Mouse (Mus musculus): Measurements from ENCODE around the gene Nup107. TPM values are rescaled to one million over a fixed set of nuclear protein-coding genes. Genes with fewer than 3 reads are reported as not detected.

Gene Nup107
- polyA plus RNA-seq, 1 experiment = 1.0 TPM

DNA sequence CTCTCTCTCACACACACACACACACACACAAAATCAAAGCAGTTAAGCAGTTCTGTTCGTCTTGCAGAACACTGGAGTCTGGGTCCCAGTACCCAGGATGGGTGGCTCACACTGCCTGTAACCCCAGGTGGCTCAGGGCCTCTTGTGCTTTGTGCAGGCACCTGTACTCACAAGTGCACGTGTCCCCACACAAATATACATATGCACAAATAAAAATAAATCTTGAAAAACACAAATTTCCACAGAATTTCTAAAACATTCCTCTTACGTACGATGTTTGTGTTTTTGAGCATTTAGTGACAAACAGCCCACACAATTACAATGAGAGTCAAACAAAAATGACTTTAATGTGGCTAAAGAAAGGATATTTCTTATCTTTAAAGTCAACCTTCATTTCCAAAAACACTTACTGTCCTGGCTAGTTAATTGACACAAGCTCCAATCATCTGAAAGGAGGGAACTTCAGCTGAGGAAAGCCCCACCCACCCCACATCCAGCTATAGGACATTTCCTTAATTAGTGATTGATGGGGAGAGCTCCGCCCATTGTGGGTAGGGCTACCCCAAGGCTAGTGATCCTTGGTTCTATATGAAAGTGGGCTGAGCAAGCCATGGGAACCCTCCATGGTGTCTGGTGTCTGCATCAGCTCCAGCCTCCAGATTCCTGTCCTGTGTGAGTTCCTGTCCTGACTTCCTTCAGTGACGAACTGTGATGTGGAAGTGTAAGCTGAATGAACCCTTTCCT, 16.9 kb downstream of the Nup107 start:
- Histone ChIP-seq H3K36me3 (ENCODE audit: control insufficient read depth) (peaks cover 95% of the 10 kb centered on the region), H3K4me1 (ENCODE audit: control insufficient read depth) (no peaks in the 10 kb centered on the region; the same call in 1 of the 2 replicates), H3K4me3 (replicated peaks) (no peak overlapping the region), H3K9me3 (ENCODE audit: control insufficient read depth, low read length) (no peaks in the 10 kb centered on the region), H3K27me3 (ENCODE audit: control insufficient read depth) (no peaks in the 10 kb centered on the region)
- TF ChIP-seq TAL1 (IDR thresholded peaks at IDR 0.05; ENCODE audit: low read length) = no peak
- no peak for TF ChIP-seq GATA1 (IDR thresholded peaks at IDR 0.05; ENCODE audit: low read length)

DNA sequence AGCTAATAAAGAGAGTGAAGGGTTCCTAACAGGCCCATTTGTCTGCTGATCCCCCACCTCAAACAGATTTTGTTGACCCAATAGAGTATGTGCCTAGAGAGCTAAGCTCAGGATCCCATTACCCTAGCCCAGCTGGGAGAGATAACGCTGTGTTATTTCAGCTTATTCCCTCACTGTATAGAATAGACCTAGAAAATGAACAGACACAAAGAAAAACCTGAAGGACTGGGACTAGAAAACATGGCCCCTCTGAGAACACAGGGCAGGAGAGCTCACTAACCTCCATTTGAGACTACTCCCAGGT, 17.7 kb downstream of the Nup107 start:
- TF ChIP-seq TAL1 (IDR thresholded peaks at IDR 0.05; ENCODE audit: low read length) (no peak), GATA1 (IDR thresholded peaks at IDR 0.05; ENCODE audit: low read length) (no peak)
- no peaks in the 10 kb centered on the region for H3K27me3 ChIP-seq (ENCODE audit: control insufficient read depth)
- H3K36me3 ChIP-seq (ENCODE audit: control insufficient read depth) = peaks cover 95% of the 10 kb centered on the region
- no peak overlapping the region for H3K4me3 ChIP-seq (replicated peaks)
- no peaks in the 10 kb centered on the region; the same call in 1 of the 2 replicates for H3K4me1 ChIP-seq (ENCODE audit: control insufficient read depth)
- H3K9me3 ChIP-seq (ENCODE audit: control insufficient read depth, low read length) = no peaks in the 10 kb centered on the region

DNA sequence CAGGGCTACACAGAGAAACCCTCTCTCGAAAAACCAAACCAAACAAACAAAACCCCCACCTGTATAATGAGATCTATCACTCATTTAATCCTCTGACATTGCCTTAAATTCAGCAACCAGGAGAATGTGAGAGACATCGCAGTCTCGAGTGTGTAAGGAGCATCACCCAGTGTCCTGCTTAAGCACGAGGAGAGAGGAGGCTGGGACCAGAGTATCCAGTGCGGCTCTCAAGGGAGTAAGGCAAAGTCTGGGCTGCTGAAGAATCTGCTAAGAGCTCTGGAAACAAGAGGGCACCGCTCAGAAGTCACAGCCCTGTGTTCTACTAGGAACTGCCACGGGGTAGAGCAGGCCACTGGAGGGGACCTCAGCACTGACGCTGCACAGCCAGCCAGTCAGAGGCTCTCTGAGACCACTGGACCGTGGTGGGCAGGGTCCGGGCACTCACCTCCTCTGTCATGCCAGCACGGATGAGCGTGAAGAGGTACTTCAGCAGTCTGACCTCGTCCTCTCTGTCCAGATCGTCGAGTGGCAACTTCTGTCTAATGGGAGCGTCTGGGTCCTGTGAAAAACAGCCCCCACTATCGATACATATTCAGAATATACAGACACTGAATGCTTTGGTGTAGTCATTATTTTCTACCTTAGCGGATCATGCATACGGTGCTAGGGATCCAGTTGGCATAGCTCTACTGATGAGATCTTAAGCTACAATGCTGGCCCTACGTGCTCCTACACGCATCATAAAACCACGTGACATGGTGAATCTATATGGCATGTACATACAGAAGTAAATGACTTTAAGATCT, 18.3 kb downstream of the Nup107 start:
- no peak overlapping the region for H3K4me3 ChIP-seq (replicated peaks)
- peaks cover 95% of the 10 kb centered on the region for H3K36me3 ChIP-seq (ENCODE audit: control insufficient read depth)
- no peaks in the 10 kb centered on the region for H3K27me3 ChIP-seq (ENCODE audit: control insufficient read depth)
- no peaks in the 10 kb centered on the region; the same call in 1 of the 2 replicates for H3K4me1 ChIP-seq (ENCODE audit: control insufficient read depth)
- TF ChIP-seq TAL1 (IDR thresholded peaks at IDR 0.05; ENCODE audit: low read length) (no peak), GATA1 (IDR thresholded peaks at IDR 0.05; ENCODE audit: low read length) (no peak)
- H3K9me3 ChIP-seq (ENCODE audit: control insufficient read depth, low read length) = no peaks in the 10 kb centered on the region

DNA sequence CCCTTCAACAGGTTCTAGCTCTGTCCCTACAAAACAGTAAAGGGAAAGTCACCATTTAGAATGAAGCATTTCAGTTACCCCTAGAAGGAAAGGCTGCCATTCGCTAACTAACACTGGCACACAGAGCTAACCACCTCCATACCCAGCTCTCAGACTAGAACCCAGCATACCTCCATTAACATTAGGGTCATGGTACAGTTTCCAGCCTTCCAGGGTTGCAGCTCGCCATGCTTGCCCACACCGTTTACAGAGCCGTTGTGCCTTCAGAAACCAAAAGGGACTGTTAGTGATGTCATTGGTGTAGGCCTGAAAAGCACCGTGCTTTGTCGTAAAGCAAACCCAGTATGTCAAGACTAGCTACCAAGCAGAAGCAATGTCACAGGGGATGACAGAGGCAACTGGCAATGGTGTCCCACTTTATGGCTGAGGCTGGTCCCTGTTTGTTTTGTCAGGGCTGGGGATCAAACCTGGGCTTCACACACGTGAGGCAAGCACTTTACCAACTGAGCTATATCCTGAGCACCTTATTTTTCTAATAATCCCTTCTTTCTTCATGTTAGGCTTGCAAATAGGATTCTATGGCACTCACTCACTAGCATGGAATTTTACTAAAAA, 19.3 kb downstream of the Nup107 start:
- TF ChIP-seq GATA1 (IDR thresholded peaks at IDR 0.05; ENCODE audit: low read length) (no peak), TAL1 (IDR thresholded peaks at IDR 0.05; ENCODE audit: low read length) (no peak)
- Histone ChIP-seq H3K9me3 (ENCODE audit: control insufficient read depth, low read length) (no peaks in the 10 kb centered on the region), H3K36me3 (ENCODE audit: control insufficient read depth) (peaks cover 93% of the 10 kb centered on the region), H3K27me3 (ENCODE audit: control insufficient read depth) (no peaks in the 10 kb centered on the region), H3K4me3 (replicated peaks) (no peak overlapping the region), H3K4me1 (ENCODE audit: control insufficient read depth) (no peaks in the 10 kb centered on the region; the same call in 1 of the 2 replicates)

DNA sequence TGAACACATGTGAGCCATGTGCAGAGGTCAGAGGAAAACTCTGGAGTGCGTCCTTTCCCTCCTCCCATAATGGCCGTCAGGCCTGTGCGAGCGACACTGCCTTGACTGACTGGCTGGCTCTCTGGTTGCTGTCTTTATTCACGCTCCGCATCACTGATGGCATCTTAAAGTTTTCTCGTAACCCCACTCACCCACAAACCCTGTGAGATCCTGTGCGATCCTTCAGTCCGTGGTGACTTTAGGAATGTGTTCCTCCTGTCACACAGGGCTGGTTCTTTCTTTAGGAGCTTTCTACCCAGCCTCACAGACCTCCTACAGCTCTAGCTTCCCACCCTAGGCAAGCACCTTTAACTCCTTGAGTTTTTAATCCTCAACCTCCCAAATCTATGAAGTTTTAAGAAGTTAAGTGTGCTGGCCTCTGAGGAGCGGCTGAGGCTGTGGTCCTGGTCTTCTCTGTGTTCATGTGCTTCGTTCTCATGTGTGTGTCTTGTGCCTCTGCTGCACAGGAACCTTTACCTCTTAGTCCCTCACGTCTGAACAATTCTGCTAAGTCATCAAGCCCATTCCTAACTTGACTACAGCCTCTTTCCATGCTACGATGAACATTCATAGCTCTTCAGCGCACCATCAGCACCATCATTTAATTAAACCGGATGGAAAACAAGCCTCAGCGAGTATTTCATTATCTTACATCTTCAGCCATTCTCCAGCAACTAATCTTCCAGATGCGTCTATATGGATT, 20.0 kb downstream of the Nup107 start:
- H3K36me3 ChIP-seq (ENCODE audit: control insufficient read depth) = peaks cover 93% of the 10 kb centered on the region
- H3K27me3 ChIP-seq (ENCODE audit: control insufficient read depth) = no peaks in the 10 kb centered on the region
- H3K4me3 ChIP-seq (replicated peaks) = no peak overlapping the region
- no peaks in the 10 kb centered on the region; the same call in 1 of the 2 replicates for H3K4me1 ChIP-seq (ENCODE audit: control insufficient read depth)
- TF ChIP-seq GATA1 (IDR thresholded peaks at IDR 0.05; ENCODE audit: low read length) (no peak), TAL1 (IDR thresholded peaks at IDR 0.05; ENCODE audit: low read length) (no peak)
- H3K9me3 ChIP-seq (ENCODE audit: control insufficient read depth, low read length) = no peaks in the 10 kb centered on the region

DNA sequence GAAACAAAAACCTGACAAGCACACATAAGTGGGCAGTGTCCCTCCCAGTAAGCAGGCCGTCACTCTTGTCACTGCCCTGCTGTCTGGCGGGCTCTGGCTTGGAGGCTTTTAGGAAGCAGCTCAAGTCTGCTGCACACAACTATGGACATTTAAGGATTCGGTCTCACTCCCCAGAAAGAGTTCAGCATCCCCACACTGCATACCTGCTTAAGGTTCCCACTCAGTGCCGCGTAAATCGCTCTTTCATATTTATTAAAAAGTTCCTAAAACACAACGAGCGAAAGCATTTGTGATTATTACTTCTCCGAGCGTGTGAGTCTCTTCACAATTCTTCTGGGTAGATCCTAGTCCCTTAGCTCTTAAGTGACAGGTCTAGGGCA, 21.4 kb downstream of the Nup107 start:
- H3K36me3 ChIP-seq (ENCODE audit: control insufficient read depth) = peaks cover 93% of the 10 kb centered on the region
- no peaks in the 10 kb centered on the region for H3K9me3 ChIP-seq (ENCODE audit: control insufficient read depth, low read length)

DNA sequence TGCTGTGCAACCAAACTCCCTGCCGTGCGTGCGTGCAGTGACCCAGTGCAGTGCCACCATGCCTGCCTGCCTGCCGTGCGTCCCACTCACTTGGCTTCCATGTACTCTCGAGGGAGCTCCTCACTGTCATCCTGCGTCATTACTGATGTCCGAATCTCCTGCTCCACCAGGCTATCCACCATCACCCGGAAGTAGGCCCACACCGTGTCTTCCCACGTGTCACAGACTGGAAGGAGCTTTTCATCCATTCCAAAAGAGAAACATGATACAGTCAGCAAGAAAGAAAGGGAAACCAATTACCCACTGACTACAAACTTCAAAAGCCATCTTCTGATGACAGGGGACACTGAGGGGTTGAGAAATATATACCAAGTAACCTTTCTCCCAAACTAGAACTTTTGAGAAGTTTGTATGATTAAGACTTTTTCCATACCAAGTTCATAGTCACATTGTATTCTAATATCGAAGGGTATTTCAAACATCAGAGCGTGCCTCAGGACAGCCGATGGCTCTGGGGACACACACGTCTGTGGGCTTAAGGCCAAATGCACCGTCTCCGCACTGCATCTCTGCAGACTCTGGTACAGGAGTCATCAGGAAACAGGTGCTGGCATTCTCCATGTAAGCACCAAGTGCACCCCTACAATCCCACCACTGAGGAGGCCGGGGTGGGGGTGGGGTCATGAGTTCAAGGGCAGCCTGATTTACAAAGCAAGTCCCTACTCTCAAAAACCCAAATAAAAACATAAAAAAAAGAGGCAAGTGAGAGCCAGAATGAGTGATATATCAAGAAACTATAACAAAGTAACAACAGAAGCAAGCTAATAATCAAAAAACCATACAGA, 22.0 kb downstream of the Nup107 start:
- TF ChIP-seq GATA1 (IDR thresholded peaks at IDR 0.05; ENCODE audit: low read length) (no peak), TAL1 (IDR thresholded peaks at IDR 0.05; ENCODE audit: low read length) (no peak)
- H3K27me3 ChIP-seq (ENCODE audit: control insufficient read depth) = no peaks in the 10 kb centered on the region
- H3K9me3 ChIP-seq (ENCODE audit: control insufficient read depth, low read length) = no peaks in the 10 kb centered on the region
- H3K36me3 ChIP-seq (ENCODE audit: control insufficient read depth) = peaks cover 93% of the 10 kb centered on the region
- no peak overlapping the region for H3K4me3 ChIP-seq (replicated peaks)
- H3K4me1 ChIP-seq (ENCODE audit: control insufficient read depth) = no peaks in the 10 kb centered on the region

More for the DNA sequence above, 21.4 kb downstream of the Nup107 start:
- Histone ChIP-seq H3K27me3 (ENCODE audit: control insufficient read depth) (no peaks in the 10 kb centered on the region), H3K4me3 (replicated peaks) (no peak overlapping the region), H3K4me1 (ENCODE audit: control insufficient read depth) (no peaks in the 10 kb centered on the region; the same call in 1 of the 2 replicates)
- no peak for TF ChIP-seq TAL1 (IDR thresholded peaks at IDR 0.05; ENCODE audit: low read length)

Data from erythroblast, embryonic 14.5 days (primary cell).